Mouse (Mus musculus) left cerebral cortex, adult 8-10 months (tissue): ENCODE results near the gene Slc43a1. TPM values are rescaled to one million over a fixed set of nuclear protein-coding genes. Genes with fewer than 3 reads are reported as not detected.
A peak's percentile ranks its signal among the peaks of the same experiment; 100 is the strongest.

Experiments
- DNase-seq, 2 experiments: peaks; one replicate each; pipeline ENCODE4 v3.0.0; 2022; ENCODE audit warnings: low spot score in 2 of 2
- total RNA-seq, 4 experiments: library from RNA; stranded (reverse); gene quantifications; 2 replicates each; pipeline ENCODE4 v1.2.4; 2022

The Slc43a1 gene
- total RNA-seq, 4 experiments from 2014 or later, result 0.09 to 0.20 TPM; not detected in 2

- peak in 1 of 2 experiments; percentile 48 for DNase-seq
Observed at GRCm38 (mm10) chr2:84865616-84866571, 27.2 kb downstream of the Slc43a1 start.

DNA sequence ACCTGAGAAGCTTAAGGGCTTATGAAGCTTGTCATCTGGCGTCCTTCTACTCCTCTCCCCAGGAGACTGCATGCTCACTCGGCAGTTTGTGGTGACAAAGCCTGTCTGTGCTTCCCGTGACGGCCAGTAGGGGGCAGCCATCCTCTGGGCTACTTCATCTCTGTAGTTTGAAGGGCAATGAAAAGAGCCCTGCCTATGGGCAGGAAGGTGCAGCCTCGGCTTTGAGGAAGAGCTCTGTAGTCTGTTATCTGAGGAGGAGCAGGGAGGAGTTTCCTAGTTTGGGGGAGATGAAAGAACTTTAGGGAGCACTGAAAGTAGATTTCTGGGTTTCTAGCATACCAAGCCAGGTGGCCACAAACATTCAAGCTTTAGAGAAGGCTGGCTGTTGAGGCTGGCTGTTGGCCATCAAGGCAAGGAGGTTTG lies 29.9 kb downstream of the Slc43a1 start:
- DNase-seq, result peak; percentile 61 to 63

GRCm38 (mm10) chr2:84868977-84869376 lies 30.3 kb downstream of the Slc43a1 start:
- no peak for DNase-seq

- no peak for DNase-seq
Observed at GRCm38 (mm10) chr2:84870623-84871160, 32.0 kb downstream of the Slc43a1 start.

- no peak for DNase-seq
Observed at GRCm38 (mm10) chr2:84872105-84872716, 33.6 kb downstream of the Slc43a1 start.

DNA sequence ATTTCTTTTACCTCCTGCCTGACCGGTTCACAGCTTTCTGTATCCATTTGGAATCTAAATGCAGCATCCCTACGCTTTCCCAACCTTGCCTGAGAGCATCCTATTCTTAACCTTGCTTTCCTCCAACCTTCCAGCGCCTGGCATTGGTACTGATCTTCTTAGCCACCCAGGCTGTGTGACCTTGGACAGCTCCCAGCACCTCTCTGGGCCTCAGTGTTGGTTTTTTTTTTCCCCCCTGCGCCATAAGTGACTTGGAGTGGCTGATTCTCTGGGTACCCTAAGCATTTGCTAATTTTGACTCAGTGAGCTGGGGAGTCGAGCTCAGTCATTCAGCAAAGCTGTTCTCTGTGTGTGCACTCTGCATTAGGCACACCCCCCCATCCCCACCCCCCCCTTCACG lies 37.2 kb downstream of the Slc43a1 start:
- DNase-seq, result no peak

- DNase-seq, result no peak
Observed at GRCm38 (mm10) chr2:84880590-84880989, 41.9 kb downstream of the Slc43a1 start.

GRCm38 (mm10) chr2:84882606-84883005 lies 44.0 kb downstream of the Slc43a1 start:
- DNase-seq, result peak in 1 of 2 experiments; percentile 84

- no peak for DNase-seq
Observed at GRCm38 (mm10) chr2:84883084-84883483, 44.4 kb downstream of the Slc43a1 start.

DNA sequence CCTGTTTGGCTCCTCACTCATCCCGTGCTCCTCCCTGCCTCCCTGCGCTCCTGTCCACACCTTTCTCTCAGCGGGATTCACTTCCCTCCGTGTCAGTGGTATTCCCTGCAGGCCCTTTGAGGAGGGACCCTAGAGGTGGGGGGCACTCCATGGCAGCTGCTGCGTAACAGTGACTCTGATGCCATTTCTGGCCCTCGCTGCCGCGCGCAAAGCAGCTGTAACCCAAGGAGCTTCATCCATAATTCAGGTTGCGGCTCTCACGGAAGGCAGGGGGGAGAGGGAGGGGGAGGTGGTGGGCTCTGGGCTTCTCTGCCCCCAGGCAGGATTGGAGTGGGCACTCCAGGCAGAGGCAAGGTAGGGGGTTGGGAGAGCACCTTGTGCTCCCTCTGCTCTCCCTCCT lies 44.9 kb downstream of the Slc43a1 start:
- peak in 1 of 2 experiments; percentile 11 for DNase-seq

DNA sequence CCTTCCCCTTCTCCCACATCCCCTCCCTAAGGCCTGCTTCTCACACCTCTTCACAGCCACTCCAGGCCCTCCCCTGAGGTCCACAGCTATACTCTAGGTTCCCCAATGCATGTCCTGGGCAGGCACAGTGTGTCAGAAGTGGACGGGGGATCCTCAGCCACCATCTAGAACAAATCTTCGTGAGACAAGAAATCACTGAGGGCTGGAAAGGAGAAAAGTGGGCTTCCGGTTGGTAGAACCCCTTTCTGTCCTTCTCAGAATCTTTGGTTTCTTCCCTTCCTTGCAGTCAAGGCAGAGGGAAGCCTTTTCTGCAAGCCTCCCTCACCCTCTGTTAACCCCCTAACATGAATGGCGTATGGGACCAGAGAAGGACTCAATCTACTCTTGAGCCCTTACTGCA lies 45.3 kb downstream of the Slc43a1 start:
- DNase-seq, result no peak

- peak in 1 of 2 experiments; percentile 8 for DNase-seq
Observed at GRCm38 (mm10) chr2:84884611-84885010, 46.0 kb downstream of the Slc43a1 start.

GRCm38 (mm10) chr2:84885084-84886055 lies 46.7 kb downstream of the Slc43a1 start:
- DNase-seq, result no peak

- no peak for DNase-seq
Observed at GRCm38 (mm10) chr2:84886234-84886731, 47.6 kb downstream of the Slc43a1 start, which contains the start of gene Rtn4rl2. TSS of gene Rtn4rl2 (minus strand) at chr2:84886710.

DNA sequence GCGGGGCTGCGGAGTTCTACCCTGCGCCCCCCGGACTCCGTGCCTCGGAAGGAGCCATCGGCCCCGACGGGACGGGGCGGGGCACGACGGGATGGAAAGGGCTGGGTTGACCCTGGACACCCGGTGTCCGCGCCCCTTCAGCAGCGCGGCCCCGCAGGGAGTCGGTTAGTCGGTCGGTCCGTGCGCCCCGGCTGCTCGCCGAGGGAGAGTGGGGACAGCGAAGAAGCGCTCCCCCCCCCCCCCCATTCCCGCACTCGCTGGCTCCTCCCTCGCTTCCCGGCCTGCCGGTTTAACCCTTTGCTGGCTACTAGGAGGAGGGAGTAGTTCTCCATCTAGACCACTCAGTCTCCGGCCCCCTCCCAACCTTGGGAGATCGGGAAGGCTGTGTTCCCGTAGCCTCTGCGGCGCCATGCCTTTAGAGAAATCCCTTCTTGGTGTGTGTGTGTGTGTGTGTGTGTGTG lies 48.2 kb downstream of the Slc43a1 start:
- no peak for DNase-seq

DNA sequence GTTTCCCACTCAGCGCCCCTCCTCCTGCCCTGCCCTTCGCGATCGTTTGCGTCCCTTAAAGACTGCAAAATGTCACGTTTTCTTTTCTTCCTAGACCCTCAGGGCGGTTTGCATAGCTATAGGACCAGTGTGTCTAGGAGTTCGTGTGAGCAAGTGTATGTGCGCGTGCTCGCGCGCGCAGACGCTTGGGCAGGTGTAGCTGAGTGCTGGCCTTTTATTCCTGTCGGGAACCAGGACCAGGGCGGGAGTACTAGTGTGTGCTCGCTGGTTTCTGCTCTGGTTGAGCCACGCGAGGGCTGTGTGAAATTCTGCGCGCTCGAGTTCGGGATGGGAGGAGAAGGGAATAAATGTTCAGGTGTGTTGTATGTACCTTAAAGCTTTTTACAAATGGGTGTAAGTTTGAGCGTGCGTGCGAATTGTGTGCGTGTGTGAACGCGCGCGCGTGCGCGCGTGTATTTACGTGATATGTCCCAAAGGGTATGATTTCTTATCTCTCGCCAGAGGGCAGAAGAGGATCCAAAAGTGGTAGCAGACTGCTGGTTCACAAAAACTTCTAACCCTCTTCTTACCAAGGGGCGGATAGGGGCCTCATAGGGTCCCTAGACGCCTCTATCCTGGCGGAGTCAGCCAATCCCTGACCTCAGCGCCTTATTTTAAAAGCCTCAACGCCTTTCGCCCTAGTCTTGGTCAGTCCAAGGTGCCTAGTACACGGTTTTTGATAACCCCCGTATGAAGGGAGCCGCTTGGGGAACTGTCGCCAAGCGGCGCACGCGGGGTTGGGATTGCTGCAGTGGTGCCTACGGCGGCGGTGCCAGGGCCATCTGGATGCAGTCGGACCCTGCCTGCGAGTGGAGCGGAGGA lies 49.0 kb downstream of the Slc43a1 start:
- peak in 1 of 2 experiments; percentile 63 for DNase-seq

GRCm38 (mm10) chr2:84888657-84889315 lies 50.1 kb downstream of the Slc43a1 start:
- DNase-seq, result peak in 1 of 2 experiments; percentile 66

GRCm38 (mm10) chr2:84889316-84890044 lies 50.8 kb downstream of the Slc43a1 start:
- peak in 1 of 2 experiments; percentile 63 for DNase-seq
